Mouse (Mus musculus): ENCODE measurements around the gene Atg2b. TPM values are rescaled to one million over a fixed set of nuclear protein-coding genes. Genes with fewer than 3 reads are reported as not detected.

Atg2b gene
- 10 to 100 TPM; 27.4 to 40.7 (median 31.9) TPM for total RNA-seq (2022)

DNA sequence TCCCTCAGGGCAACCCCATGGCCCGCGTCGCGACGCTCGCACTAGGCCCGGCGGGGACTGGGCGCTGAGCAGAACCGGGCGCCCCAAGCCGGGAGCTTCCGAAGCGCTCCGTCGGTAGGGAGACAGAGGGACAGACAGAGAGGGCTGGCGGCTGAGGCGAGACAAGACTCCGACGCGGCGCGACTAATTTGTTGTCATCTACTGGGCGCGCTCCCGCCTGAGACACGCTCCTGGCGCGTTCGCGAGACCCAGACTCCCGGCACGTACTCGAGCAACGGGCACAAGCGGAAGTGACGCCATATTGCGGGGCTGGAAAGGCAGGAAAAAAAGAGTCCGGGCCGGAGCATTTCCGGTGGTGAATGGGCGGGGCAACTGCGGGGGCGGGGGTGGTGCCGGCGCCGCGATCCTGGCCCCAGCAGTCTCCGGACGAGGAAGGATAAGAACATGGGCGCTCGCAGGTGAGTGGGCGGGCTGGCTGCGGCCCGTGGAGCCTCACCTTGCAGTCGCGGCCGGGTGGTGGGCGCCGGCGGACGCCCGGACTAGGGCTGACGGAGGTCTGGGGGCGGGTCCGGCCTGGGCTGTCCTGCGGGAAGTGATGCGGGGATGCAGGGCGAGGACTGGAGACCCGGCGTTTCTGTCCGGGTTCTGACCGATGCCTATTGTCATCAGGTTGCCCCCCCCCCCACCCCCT lies at the start of gene Atg2b:
Gene Atg2b, minus strand, starts transcription at position 211 of the 691 bp plus-strand sequence.
- peak; percentile 93 for DNase-seq

- no peak for DNase-seq
Measured at GRCm38 (mm10) chr12:105733370-105734159, 48.6 kb upstream of the Atg2b start.

DNA sequence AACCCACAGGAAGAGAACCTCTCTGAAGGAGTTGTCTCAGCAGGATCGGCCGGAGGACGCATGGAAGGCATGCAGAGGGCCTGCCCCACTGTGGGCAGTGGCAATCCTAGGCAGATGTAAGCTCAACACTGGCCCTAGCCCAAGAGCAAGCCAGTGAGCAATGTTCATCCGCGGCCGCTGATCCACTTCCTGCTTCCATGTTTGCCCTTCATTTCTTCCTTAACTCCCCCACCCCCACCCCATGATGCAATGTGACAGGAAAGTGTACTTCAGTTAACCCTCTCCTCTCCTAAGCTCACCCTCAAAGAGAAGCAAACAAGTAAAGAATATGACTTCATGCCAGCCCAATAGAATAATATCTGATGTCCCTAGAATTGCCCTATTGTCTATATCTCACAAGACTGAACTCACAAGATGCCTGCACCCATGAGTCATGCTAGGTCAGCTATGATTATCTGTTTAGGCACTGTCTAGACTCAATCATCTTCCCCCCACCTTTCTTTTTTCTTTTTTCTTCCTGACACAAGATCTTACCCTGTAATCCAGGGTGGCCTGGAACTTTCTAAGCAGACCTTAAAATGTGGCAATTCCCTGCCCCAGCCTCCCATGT lies 45.9 kb upstream of the Atg2b start:
- no peak for DNase-seq

DNA sequence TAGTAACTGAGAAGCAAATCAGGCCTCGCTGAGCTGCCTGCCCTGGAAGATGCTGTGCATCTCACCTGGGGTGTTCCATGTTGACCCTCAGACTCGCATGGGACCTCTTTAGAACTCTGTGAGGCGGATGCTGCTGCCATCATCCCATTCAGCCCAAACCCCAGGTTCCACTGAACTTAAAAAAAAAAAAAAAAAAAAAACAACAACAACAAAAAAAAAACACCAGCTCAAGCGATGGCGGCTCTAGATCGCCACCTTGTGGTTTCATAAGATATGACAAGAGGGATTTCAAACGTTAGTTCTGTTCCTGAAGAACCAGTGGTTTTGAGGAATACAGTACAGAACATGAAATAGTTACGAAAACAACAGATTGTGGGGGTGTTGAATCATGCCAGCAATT lies 43.0 kb upstream of the Atg2b start:
- DNase-seq: no peak

DNA sequence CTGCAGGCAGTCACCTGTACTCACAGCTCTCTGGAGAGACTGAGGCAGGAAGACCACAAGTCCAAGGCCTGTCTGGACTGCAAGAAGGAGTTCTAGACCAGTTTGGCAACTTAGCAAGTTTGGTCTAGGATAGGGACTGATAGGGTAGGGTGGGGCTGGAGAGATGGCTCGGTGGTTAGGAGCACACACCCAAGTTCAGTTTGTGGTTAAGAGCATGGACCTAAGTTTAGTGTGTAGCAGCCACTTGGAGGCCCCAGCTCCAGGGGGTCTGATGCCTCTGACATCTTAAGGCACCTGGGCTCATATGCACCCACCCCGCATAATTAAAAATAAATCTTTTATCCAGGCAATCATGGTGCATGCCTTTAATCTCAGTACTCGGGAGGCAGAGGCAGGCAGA lies 42.3 kb upstream of the Atg2b start:
- DNase-seq: no peak

DNA sequence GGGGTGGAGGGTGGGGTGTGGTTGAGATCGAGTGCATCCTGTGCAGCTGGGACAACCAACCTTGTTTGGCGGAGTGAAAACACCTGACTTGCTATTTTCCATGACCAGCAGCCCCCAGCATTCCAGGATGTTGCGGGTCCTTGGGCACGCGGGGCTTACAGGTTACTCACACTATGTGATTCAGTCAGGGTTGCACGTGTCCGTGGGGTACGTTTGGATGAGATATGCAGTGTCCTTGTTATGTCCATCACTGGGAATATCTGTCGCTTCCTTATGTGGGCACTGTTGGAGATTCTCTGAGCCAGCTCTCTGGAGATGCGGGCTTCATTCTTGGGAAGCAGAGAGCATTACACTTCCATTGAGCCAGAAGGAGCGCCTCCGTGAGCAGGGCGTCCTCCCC lies 40.7 kb upstream of the Atg2b start:
- peak; percentile 16 for DNase-seq

GRCm38 (mm10) chr12:105724616-105725015 lies 39.6 kb upstream of the Atg2b start:
- no peak for DNase-seq

- DNase-seq: no peak
Measured at GRCm38 (mm10) chr12:105722657-105723056, 37.6 kb upstream of the Atg2b start.

GRCm38 (mm10) chr12:105721452-105722132 lies 36.6 kb upstream of the Atg2b start:
- no peak for DNase-seq

- DNase-seq: no peak
Measured at GRCm38 (mm10) chr12:105720196-105720595, 35.2 kb upstream of the Atg2b start.

- DNase-seq: peak; percentile 20
Measured at GRCm38 (mm10) chr12:105718616-105719015, 33.6 kb upstream of the Atg2b start.

GRCm38 (mm10) chr12:105705799-105706487 lies 20.9 kb upstream of the Atg2b start, which contains the start of gene Ak7:
Gene Ak7, plus strand, starts transcription at chr12:105705976.
- peak; percentile 82 for DNase-seq

- DNase-seq: no peak
Measured at GRCm38 (mm10) chr12:105700433-105700832, 15.4 kb upstream of the Atg2b start.

DNA sequence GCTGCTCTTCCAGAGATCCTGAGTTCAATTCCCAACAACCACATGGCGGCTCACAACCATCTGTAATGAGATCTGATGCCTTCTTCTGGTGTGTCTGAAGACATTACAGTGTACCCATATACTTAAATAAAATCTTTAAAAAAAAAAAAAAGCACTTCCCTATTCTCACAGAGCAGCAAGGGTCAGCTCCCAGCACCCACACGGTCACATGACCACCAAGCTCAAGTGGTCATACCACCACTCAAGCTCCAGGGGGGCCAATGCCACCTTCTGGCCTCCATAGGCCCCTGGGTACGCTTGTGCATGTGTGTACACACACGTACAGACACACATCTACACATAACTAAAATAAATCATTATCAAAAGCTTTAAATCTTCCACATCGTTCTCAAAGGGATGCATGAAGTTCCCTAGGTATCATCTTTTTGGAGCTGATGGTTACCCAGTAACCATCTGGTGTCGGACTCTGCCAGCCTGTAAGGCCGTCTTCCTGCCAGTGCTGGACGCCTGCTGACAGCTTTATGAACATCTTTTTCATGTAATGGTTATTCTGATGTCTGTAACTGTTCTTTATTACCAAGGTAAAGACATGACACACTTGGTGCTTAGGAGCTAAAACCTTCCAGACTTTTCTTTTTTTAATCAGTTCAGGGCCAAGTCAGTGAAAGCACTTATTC lies 12.2 kb upstream of the Atg2b start:
- DNase-seq: no peak

DNA sequence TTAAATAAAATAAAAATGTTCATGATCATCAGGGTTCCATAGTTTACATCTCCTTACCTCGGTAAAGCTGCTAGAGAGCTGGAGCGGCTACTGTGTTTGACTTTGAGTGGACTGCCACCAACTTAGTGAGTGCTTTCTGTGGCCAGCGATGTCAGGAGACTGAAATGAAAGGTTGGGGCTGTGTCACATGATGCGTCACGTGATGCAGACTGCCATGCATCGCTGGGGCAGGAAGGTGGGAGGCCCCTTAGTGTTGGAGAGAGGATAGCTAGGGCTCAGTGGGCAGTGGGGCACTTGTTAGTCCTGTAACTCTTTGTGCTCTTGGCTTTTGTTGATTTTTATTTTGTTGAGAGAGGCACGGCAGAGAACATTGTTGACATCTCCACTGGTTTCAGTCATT lies 10.8 kb upstream of the Atg2b start:
- no peak for DNase-seq

GRCm38 (mm10) chr12:105694021-105694420 lies 9.0 kb upstream of the Atg2b start:
- no peak for DNase-seq

- DNase-seq: no peak
Measured at GRCm38 (mm10) chr12:105689435-105689834, 4.4 kb upstream of the Atg2b start.

DNA sequence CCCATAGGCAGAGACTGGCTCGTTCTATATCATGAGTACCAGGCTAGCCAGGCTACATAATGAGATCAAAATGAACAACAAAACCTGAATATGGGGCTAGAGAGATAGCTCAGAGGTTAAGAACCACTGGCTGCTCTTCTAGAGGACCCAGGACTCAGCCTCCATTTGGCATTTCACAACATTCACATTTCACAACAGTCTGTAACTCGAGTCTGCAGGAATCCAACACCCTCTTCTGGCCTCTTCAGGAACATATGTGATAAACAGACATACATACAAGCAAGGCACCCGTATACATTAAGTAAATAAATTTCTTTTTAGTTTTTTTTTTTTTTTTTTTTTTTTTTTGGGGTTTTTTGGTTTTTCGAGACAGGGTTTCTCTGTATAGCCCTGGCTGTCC lies 3.5 kb upstream of the Atg2b start:
- DNase-seq: no peak

- DNase-seq: no peak
Measured at GRCm38 (mm10) chr12:105687416-105687815, 2.4 kb upstream of the Atg2b start.

DNA sequence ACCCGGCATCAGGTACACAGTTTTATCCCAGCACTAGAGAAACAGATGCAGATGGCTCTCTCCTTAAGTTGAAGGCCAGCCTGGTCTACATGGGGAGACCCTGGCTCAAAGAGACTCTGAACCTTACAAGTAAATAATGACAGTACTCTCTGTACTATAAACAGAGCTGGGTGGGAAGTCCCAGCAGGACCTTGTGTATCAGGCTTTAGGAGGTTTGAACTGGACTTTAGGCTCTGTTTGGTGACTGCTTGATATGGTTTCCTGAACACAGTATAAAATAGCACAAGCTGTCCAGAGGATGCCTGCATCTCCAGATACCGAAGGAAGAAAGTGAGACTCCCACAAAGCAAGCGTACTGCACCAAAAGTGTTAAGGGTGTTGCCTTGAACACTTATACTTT lies 1.8 kb upstream of the Atg2b start:
- no peak for DNase-seq

Measured in adrenal gland, adult 8-10 months (tissue).